Mouse (Mus musculus): Measurements from ENCODE around the gene Ak4. TPM values are rescaled to one million over a fixed set of nuclear protein-coding genes. Genes with fewer than 3 reads are reported as not detected.

Gene Ak4
- polyA plus RNA-seq, 1 experiment from 2014 or later: 10.1 TPM

GRCm38 (mm10) chr4:101406411-101407196 is 12.5 kb upstream of the Ak4 start:
- H3K36me3 ChIP-seq (ENCODE audit: control insufficient read depth, insufficient read depth, low read length): no peaks in the 10 kb centered on the region
- no peak for ATAC-seq (ENCODE audit: insufficient number of reproducible peaks, insufficient read depth, low FRiP score, low read depth)
- no peaks in the 10 kb centered on the region for H3K9me3 ChIP-seq (ENCODE audit: control insufficient read depth, low read depth, low read length)
- no peaks in the 10 kb centered on the region for H3K27me3 ChIP-seq (ENCODE audit: control insufficient read depth, insufficient read depth, low read length)
- 65% methylated on average over 4 of the region's 4 CpGs for WGBS
- H3K4me3 ChIP-seq (ENCODE audit: low read depth, low read length): no peak overlapping the region
- 0 out of 2 replicates have a peak, but pooled peaks cover 3% of the 10 kb centered on the region for H3K4me1 ChIP-seq (ENCODE audit: control insufficient read depth, insufficient read depth, low read length)
- H3K4me2 ChIP-seq (replicated peaks; ENCODE audit: low read depth, low read length): no peak overlapping the region
- H3K9ac ChIP-seq (replicated peaks; ENCODE audit: low read depth, low read length): no peak overlapping the region
- H3K27ac ChIP-seq (ENCODE audit: low read length): no peak overlapping the region

GRCm38 (mm10) chr4:101416966-101417365 is 2.1 kb upstream of the Ak4 start:
- no peak overlapping the region for H3K9ac ChIP-seq (replicated peaks; ENCODE audit: low read depth, low read length)
- H3K36me3 ChIP-seq (ENCODE audit: control insufficient read depth, insufficient read depth, low read length): no peaks in the 10 kb centered on the region
- H3K4me3 ChIP-seq (ENCODE audit: low read depth, low read length): no peak overlapping the region
- H3K27ac ChIP-seq (ENCODE audit: low read length): no peak overlapping the region
- no peak for ATAC-seq (ENCODE audit: insufficient number of reproducible peaks, insufficient read depth, low FRiP score, low read depth)
- 93% methylated on average over 11 of the region's 11 CpGs for WGBS
- H3K9me3 ChIP-seq (ENCODE audit: control insufficient read depth, low read depth, low read length): no peaks in the 10 kb centered on the region
- no peak overlapping the region for H3K4me2 ChIP-seq (replicated peaks; ENCODE audit: low read depth, low read length)
- no peaks in the 10 kb centered on the region for H3K27me3 ChIP-seq (ENCODE audit: control insufficient read depth, insufficient read depth, low read length)
- no peaks in the 10 kb centered on the region for H3K4me1 ChIP-seq (ENCODE audit: control insufficient read depth, insufficient read depth, low read length)

GRCm38 (mm10) chr4:101419911-101420880 is 1.1 kb downstream of the Ak4 start:
- H3K9me3 ChIP-seq (ENCODE audit: control insufficient read depth, low read depth, low read length): no peaks in the 10 kb centered on the region
- H3K27ac ChIP-seq (ENCODE audit: low read length): peak overlapping the region; percentile 21; the same call in 1 of the 2 replicates
- no peaks in the 10 kb centered on the region for H3K4me1 ChIP-seq (ENCODE audit: control insufficient read depth, insufficient read depth, low read length)
- no peaks in the 10 kb centered on the region for H3K27me3 ChIP-seq (ENCODE audit: control insufficient read depth, insufficient read depth, low read length)
- peak overlapping the region; percentile 96 for H3K4me2 ChIP-seq (replicated peaks; ENCODE audit: low read depth, low read length)
- H3K4me3 ChIP-seq (ENCODE audit: low read depth, low read length): peak overlapping the region; percentile 73
- H3K36me3 ChIP-seq (ENCODE audit: control insufficient read depth, insufficient read depth, low read length): no peaks in the 10 kb centered on the region
- WGBS: 2% methylated on average over 53 of the region's 90 CpGs
- ATAC-seq (ENCODE audit: insufficient number of reproducible peaks, insufficient read depth, low FRiP score, low read depth): peak; percentile 77
- peak overlapping the region; percentile 60 for H3K9ac ChIP-seq (replicated peaks; ENCODE audit: low read depth, low read length)

GRCm38 (mm10) chr4:101422996-101423395 is 3.9 kb downstream of the Ak4 start:
- Histone ChIP-seq H3K36me3 (ENCODE audit: control insufficient read depth, insufficient read depth, low read length) (no peaks in the 10 kb centered on the region), H3K9ac (replicated peaks; ENCODE audit: low read depth, low read length) (no peak overlapping the region), H3K4me1 (ENCODE audit: control insufficient read depth, insufficient read depth, low read length) (no peaks in the 10 kb centered on the region), H3K4me2 (replicated peaks; ENCODE audit: low read depth, low read length) (no peak overlapping the region), H3K27ac (ENCODE audit: low read length) (no peak overlapping the region), H3K4me3 (ENCODE audit: low read depth, low read length) (no peak overlapping the region), H3K9me3 (ENCODE audit: control insufficient read depth, low read depth, low read length) (no peaks in the 10 kb centered on the region), H3K27me3 (ENCODE audit: control insufficient read depth, insufficient read depth, low read length) (no peaks in the 10 kb centered on the region)
- no peak for ATAC-seq (ENCODE audit: insufficient number of reproducible peaks, insufficient read depth, low FRiP score, low read depth)
- WGBS: 85% methylated on average over 9 of the region's 10 CpGs

- Histone ChIP-seq H3K36me3 (ENCODE audit: control insufficient read depth, insufficient read depth, low read length) (no peaks in the 10 kb centered on the region), H3K4me2 (replicated peaks; ENCODE audit: low read depth, low read length) (no peak overlapping the region), H3K4me1 (ENCODE audit: control insufficient read depth, insufficient read depth, low read length) (no peaks in the 10 kb centered on the region), H3K9ac (replicated peaks; ENCODE audit: low read depth, low read length) (no peak overlapping the region), H3K27ac (ENCODE audit: low read length) (no peak overlapping the region), H3K27me3 (ENCODE audit: control insufficient read depth, insufficient read depth, low read length) (no peaks in the 10 kb centered on the region), H3K9me3 (ENCODE audit: control insufficient read depth, low read depth, low read length) (no peaks in the 10 kb centered on the region), H3K4me3 (ENCODE audit: low read depth, low read length) (no peak overlapping the region)
- 67% methylated on average over 5 of the region's 5 CpGs for WGBS
- ATAC-seq (ENCODE audit: insufficient number of reproducible peaks, insufficient read depth, low FRiP score, low read depth): no peak
These were observed 4.5 kb downstream of the Ak4 start for GRCm38 (mm10) chr4:101423571-101423970.

GRCm38 (mm10) chr4:101424495-101424894 is 5.4 kb downstream of the Ak4 start:
- no peak for ATAC-seq (ENCODE audit: insufficient number of reproducible peaks, insufficient read depth, low FRiP score, low read depth)
- H3K4me3 ChIP-seq (ENCODE audit: low read depth, low read length): no peak overlapping the region
- WGBS: 89% methylated on average over 3 of the region's 3 CpGs

GRCm38 (mm10) chr4:101425119-101425518 is 6.0 kb downstream of the Ak4 start:
- Histone ChIP-seq H3K4me3 (ENCODE audit: low read depth, low read length) (no peak overlapping the region), H3K4me2 (replicated peaks; ENCODE audit: low read depth, low read length) (no peak overlapping the region), H3K27ac (ENCODE audit: low read length) (no peak overlapping the region), H3K9me3 (ENCODE audit: control insufficient read depth, low read depth, low read length) (no peaks in the 10 kb centered on the region), H3K9ac (replicated peaks; ENCODE audit: low read depth, low read length) (no peak overlapping the region), H3K27me3 (ENCODE audit: control insufficient read depth, insufficient read depth, low read length) (no peaks in the 10 kb centered on the region), H3K4me1 (ENCODE audit: control insufficient read depth, insufficient read depth, low read length) (no peaks in the 10 kb centered on the region), H3K36me3 (ENCODE audit: control insufficient read depth, insufficient read depth, low read length) (no peaks in the 10 kb centered on the region)
- 70% methylated on average over 5 of the region's 5 CpGs for WGBS
- ATAC-seq (ENCODE audit: insufficient number of reproducible peaks, insufficient read depth, low FRiP score, low read depth): no peak

More at GRCm38 (mm10) chr4:101424495-101424894, 5.4 kb downstream of the Ak4 start:
- H3K4me2 ChIP-seq (replicated peaks; ENCODE audit: low read depth, low read length): no peak overlapping the region
- H3K9ac ChIP-seq (replicated peaks; ENCODE audit: low read depth, low read length): no peak overlapping the region
- H3K4me1 ChIP-seq (ENCODE audit: control insufficient read depth, insufficient read depth, low read length): no peaks in the 10 kb centered on the region
- no peaks in the 10 kb centered on the region for H3K36me3 ChIP-seq (ENCODE audit: control insufficient read depth, insufficient read depth, low read length)
- no peaks in the 10 kb centered on the region for H3K9me3 ChIP-seq (ENCODE audit: control insufficient read depth, low read depth, low read length)
- H3K27ac ChIP-seq (ENCODE audit: low read length): no peak overlapping the region
- no peaks in the 10 kb centered on the region for H3K27me3 ChIP-seq (ENCODE audit: control insufficient read depth, insufficient read depth, low read length)

GRCm38 (mm10) chr4:101425666-101426065 is 6.6 kb downstream of the Ak4 start:
- Histone ChIP-seq H3K9me3 (ENCODE audit: control insufficient read depth, low read depth, low read length) (no peaks in the 10 kb centered on the region), H3K4me2 (replicated peaks; ENCODE audit: low read depth, low read length) (no peak overlapping the region), H3K36me3 (ENCODE audit: control insufficient read depth, insufficient read depth, low read length) (no peaks in the 10 kb centered on the region), H3K4me3 (ENCODE audit: low read depth, low read length) (no peak overlapping the region), H3K4me1 (ENCODE audit: control insufficient read depth, insufficient read depth, low read length) (no peaks in the 10 kb centered on the region), H3K27me3 (ENCODE audit: control insufficient read depth, insufficient read depth, low read length) (no peaks in the 10 kb centered on the region), H3K27ac (ENCODE audit: low read length) (no peak overlapping the region), H3K9ac (replicated peaks; ENCODE audit: low read depth, low read length) (no peak overlapping the region)
- no peak for ATAC-seq (ENCODE audit: insufficient number of reproducible peaks, insufficient read depth, low FRiP score, low read depth)
- 87% methylated on average over 3 of the region's 3 CpGs for WGBS

All from stomach, embryonic 14.5 days (tissue).